Mouse (Mus musculus) forebrain, embryonic 15.5 days (tissue): ENCODE measurements around the gene Olfr820. TPM values are rescaled to one million over a fixed set of nuclear protein-coding genes. Genes with fewer than 3 reads are reported as not detected.
"Not testable (repeated sequence)": the region's sequence is repeated elsewhere in the genome, so short reads cannot be mapped to it uniquely, and the experiment has no call there.

Source experiments
- ATAC-seq: fragments of 200-750 bp; cut with Nextera tagmentation; replicated peaks from 2 replicates; pipeline ENCODE4 v1.8.0; 2017; ENCODE audit warnings: mild to moderate bottlenecking, moderate TSS enrichment, moderate library complexity
- H3K27ac ChIP-seq: fragments of 300-500 bp; sonication (generic); replicated peaks from 2 replicates; pipeline ENCODE4 v1.5.1; 2015; ENCODE audit warnings: mild to moderate bottlenecking, inconsistent platforms
- H3K27me3 ChIP-seq: fragments of 300-500 bp; sonication (generic); 2 replicates; pipeline ENCODE4 v1.6.1; 2015; ENCODE audit warnings: inconsistent platforms
- H3K36me3 ChIP-seq: fragments of 300-500 bp; sonication (generic); 2 replicates; pipeline ENCODE4 v1.6.1; 2015; ENCODE audit warnings: mild to moderate bottlenecking, inconsistent platforms
- H3K4me1 ChIP-seq: fragments of 300-500 bp; sonication (generic); 2 replicates; pipeline ENCODE4 v1.6.1; 2015; ENCODE audit warnings: inconsistent platforms
- H3K4me2 ChIP-seq: fragments of 300-500 bp; sonication (generic); replicated peaks from 2 replicates; pipeline ENCODE4 v1.6.1; 2015; ENCODE audit warnings: mild to moderate bottlenecking, inconsistent platforms
- H3K4me3 ChIP-seq: fragments of 300-500 bp; sonication (generic); 2 replicates; pipeline ENCODE4 v1.5.1; 2015; ENCODE audit warnings: mild to moderate bottlenecking, inconsistent platforms
- H3K9ac ChIP-seq: fragments of 300-500 bp; sonication (generic); replicated peaks from 2 replicates; pipeline ENCODE4 v1.6.1; 2015; ENCODE audit warnings: mild to moderate bottlenecking, inconsistent platforms
- H3K9me3 ChIP-seq: fragments of 300-500 bp; sonication (generic); 2 replicates; pipeline ENCODE4 v1.6.1; 2016; ENCODE audit warnings: inconsistent platforms
- WGBS: fragments of 180-500 bp; shearing (Covaris S2); methylation state at CpG from one replicate; pipeline ENCODE4 v1.1.7; 2015; ENCODE audit warnings: mixed read lengths; 5-methylcytosine and 5-hydroxymethylcytosine counted together
- polyA plus RNA-seq: library from polyadenylated mRNA; unstranded; fragments of >200 nt; fragmentation: Nextera tagmentation; extraction: Ambion mirVana; gene quantifications from 2 replicates; pipeline ENCODE4 v1.2.1, GENCODE M21; 2015

The Olfr820 gene
- not detected in 2 replicates for polyA plus RNA-seq

DNA sequence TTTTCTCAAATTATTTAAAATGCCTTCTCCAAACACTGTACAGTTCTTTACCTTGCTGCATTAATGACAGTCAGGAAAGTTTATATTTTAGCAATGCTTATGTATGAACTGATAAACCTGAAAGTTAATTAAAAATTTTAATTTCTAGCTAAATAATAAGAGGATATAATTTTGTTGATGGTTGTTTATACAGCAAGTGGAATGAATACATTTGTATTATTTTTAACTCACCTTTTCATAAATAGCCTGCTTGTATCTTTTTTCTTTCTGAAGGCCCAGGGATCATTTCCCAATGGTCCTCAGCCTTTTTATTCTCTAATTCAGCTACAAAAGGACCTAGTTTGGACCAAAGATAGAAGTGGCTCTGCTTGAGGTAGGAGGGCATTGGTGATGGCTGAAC is at the start of gene Olfr820:
Gene Olfr820 (plus strand): TSS at position 301 of the 400 bp plus-strand sequence.
- H3K27me3 ChIP-seq: no peaks in the 10 kb centered on the region

GRCm38 (mm10) chr10:129966232-129966631 is 46.2 kb upstream of the Olfr820 start:
- not testable (repeated sequence) for H3K36me3 ChIP-seq, H3K9ac ChIP-seq, H3K27me3 ChIP-seq, H3K9me3 ChIP-seq, H3K4me2 ChIP-seq, ATAC-seq, H3K4me3 ChIP-seq, H3K4me1 ChIP-seq, H3K27ac ChIP-seq
- WGBS: 100% methylated on average over 2 of the region's 3 CpGs

More for the DNA sequence above, at the start of gene Olfr820:
- ATAC-seq: no peak
- Histone ChIP-seq H3K27ac (no peak within 1 kb of the TSS), H3K9me3 (no peaks in the 10 kb centered on the region), H3K36me3 (no peaks in the 10 kb centered on the region), H3K4me2 (no peak within 1 kb of the TSS), H3K9ac (no peak within 1 kb of the TSS), H3K4me1 (no peaks in the 10 kb centered on the region), H3K4me3 (no peak within 1 kb of the TSS)

GRCm38 (mm10) chr10:129967166-129967565 is 45.3 kb upstream of the Olfr820 start, which contains the start of gene Olfr819:
Olfr819 (minus strand) TSS chr10:129967266.
- not testable (repeated sequence) for H3K9ac ChIP-seq, H3K4me3 ChIP-seq, H3K27ac ChIP-seq, H3K36me3 ChIP-seq, H3K9me3 ChIP-seq, H3K4me1 ChIP-seq, ATAC-seq, H3K27me3 ChIP-seq, H3K4me2 ChIP-seq
- 89% methylated on average over 2 of the region's 2 CpGs for WGBS

- no CpG with 5 or more reads among the region's 3 CpGs for WGBS
- not testable (repeated sequence) for H3K4me3 ChIP-seq, H3K4me2 ChIP-seq, H3K4me1 ChIP-seq, H3K9ac ChIP-seq, H3K27me3 ChIP-seq, H3K36me3 ChIP-seq, H3K27ac ChIP-seq, H3K9me3 ChIP-seq
- ATAC-seq: 0 out of 2 replicates have a peak, but pooled peaks have one; percentile 29
Observed at GRCm38 (mm10) chr10:129972994-129973393, 39.4 kb upstream of the Olfr820 start.

DNA sequence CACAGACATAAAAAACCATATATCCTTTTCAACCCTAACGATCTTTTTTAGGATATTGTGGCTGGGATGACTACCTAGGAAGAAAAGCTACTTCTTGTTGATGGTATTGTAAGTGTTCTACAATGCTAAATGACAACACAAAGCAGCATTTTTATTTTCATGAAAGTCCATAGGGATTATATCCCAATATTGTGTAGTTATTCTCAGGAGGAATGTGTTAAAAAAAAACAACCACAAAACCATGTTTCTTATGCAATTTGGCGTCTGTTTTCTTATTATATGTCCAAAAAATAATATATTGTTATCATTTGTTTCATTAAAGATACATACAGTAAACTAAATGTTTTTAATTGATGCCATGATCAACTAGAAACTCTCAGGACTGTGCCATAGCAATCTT is 36.4 kb upstream of the Olfr820 start, which contains the start of gene Olfr247:
Gene Olfr247 (minus strand): TSS at position 101 of the 400 bp plus-strand sequence.
- H3K9me3 ChIP-seq, H3K4me3 ChIP-seq, H3K4me2 ChIP-seq, ATAC-seq, H3K27ac ChIP-seq, H3K36me3 ChIP-seq, H3K9ac ChIP-seq, H3K4me1 ChIP-seq, H3K27me3 ChIP-seq: not testable (repeated sequence)
- no CpG with 5 or more reads among the region's 2 CpGs for WGBS

- not testable (repeated sequence) for ATAC-seq
Observed at GRCm38 (mm10) chr10:129981867-129982266, 30.6 kb upstream of the Olfr820 start.

GRCm38 (mm10) chr10:129984962-129985361 is 27.5 kb upstream of the Olfr820 start, which contains the start of gene Gm10310:
Gm10310 (minus strand) TSS chr10:129985062.
- not testable (repeated sequence) for H3K9me3 ChIP-seq, H3K9ac ChIP-seq, H3K4me3 ChIP-seq, ATAC-seq, H3K27ac ChIP-seq, H3K4me2 ChIP-seq, H3K36me3 ChIP-seq, H3K4me1 ChIP-seq, H3K27me3 ChIP-seq
- WGBS: no CpG with 5 or more reads among the region's 1 CpGs

More at GRCm38 (mm10) chr10:129981867-129982266, 30.6 kb upstream of the Olfr820 start:
- H3K36me3 ChIP-seq, H3K4me2 ChIP-seq, H3K27me3 ChIP-seq, H3K9me3 ChIP-seq, H3K4me1 ChIP-seq, H3K4me3 ChIP-seq, H3K9ac ChIP-seq, H3K27ac ChIP-seq: not testable (repeated sequence)
- WGBS: no CpG with 5 or more reads among the region's 3 CpGs

DNA sequence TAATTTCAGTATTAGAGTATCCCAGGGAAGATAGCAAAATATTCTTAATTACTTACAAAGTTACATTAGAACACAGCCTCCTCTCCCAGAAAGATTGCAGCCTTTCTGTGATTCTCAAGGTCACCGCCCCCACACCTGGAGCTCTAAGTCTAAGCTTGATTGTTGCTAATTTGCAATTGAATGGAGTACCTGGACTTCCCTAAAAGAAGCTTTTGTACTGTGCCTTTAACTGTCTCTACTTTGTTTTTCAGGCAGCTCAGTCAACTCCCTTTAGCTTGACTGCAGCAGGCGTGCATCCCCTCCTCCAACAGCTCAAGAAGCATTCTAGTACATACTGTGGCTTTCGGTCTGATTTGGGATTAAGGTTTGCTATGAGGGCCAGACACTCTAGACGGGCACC is 8.3 kb upstream of the Olfr820 start:
- WGBS: 80% methylated on average over 4 of the region's 4 CpGs
- not testable (repeated sequence) for H3K27ac ChIP-seq, H3K9ac ChIP-seq, H3K4me3 ChIP-seq, H3K4me2 ChIP-seq, H3K4me1 ChIP-seq, ATAC-seq, H3K27me3 ChIP-seq, H3K36me3 ChIP-seq, H3K9me3 ChIP-seq

DNA sequence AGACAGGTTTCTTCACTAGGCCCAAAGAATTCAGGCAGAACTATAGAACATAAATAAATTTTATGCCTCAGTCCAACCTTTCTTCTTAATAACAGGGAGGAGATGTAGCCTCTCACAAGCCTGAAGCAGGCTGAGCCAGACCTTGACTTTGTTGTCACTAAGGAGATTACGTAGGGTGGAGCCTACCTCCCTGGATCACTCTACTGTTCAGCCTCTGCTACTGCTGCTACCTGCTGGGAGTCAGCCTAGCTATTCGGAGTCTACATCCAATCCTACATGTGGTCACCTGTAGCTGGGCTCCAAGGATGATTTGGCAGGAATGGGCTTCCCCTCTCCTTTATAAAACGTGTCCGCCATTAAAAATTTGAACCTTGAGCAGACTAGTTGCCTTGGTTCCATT is 7.1 kb upstream of the Olfr820 start:
- H3K27me3 ChIP-seq, H3K27ac ChIP-seq, H3K9ac ChIP-seq, ATAC-seq, H3K4me1 ChIP-seq, H3K4me2 ChIP-seq, H3K36me3 ChIP-seq, H3K9me3 ChIP-seq, H3K4me3 ChIP-seq: not testable (repeated sequence)
- 92% methylated on average over 4 of the region's 4 CpGs for WGBS

DNA sequence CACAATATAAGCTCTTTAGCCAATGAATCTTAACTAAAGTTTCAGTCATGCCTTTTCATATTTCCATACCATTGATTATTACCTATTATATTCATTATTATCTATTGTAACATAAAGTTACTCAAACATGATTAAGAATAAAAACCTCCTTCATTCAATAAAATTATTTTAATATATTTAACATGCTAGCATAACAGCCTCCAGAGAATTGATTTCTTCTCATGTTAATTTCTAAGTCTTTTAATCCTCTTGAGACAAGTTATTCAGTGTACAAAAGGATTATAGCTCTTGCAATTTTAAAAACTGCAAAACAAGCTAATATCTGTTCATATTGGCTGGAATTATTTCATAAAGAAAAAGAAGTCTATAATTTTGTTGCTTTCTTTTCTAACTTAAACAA is 17.6 kb downstream of the Olfr820 start, which contains the start of gene Olfr821:
Gene Olfr821 (plus strand): TSS at position 301 of the 400 bp plus-strand sequence.
- H3K4me3 ChIP-seq: no peak within 1 kb of the TSS
- no peaks in the 10 kb centered on the region for H3K9me3 ChIP-seq
- H3K36me3 ChIP-seq: no peaks in the 10 kb centered on the region
- ATAC-seq: no peak
- no peak within 1 kb of the TSS for H3K9ac ChIP-seq
- no peak within 1 kb of the TSS for H3K27ac ChIP-seq
- H3K4me1 ChIP-seq: no peaks in the 10 kb centered on the region
- H3K4me2 ChIP-seq: no peak within 1 kb of the TSS
- H3K27me3 ChIP-seq: no peaks in the 10 kb centered on the region

DNA sequence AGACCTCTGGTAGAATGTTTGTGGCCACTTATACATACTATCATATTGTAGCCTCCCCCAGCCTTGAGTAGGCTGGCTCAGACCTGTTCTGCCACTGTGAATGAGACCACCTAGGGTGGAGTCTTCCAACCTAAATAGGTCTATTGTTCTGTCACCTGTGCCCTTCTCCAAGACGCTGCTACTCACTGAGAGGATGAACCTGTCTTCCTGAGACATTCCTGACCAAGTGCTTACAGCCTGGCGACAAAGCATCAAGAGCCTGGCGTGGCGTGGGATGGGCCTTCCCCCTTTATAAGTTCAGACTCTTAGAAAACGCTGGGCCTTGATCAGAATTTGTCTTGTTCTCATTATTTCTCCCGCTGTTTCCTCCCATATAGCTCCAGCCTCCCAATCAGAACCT is 24.7 kb downstream of the Olfr820 start:
- H3K27ac ChIP-seq: no peak overlapping the region
- no peaks in the 10 kb centered on the region for H3K27me3 ChIP-seq
- 62% methylated on average over 6 of the region's 6 CpGs for WGBS
- H3K4me1 ChIP-seq: no peaks in the 10 kb centered on the region
- H3K36me3 ChIP-seq: no peaks in the 10 kb centered on the region
- H3K9ac ChIP-seq: no peak overlapping the region
- ATAC-seq: no peak
- H3K9me3 ChIP-seq: no peaks in the 10 kb centered on the region
- no peak overlapping the region for H3K4me3 ChIP-seq
- no peak overlapping the region for H3K4me2 ChIP-seq
